Mouse (Mus musculus) bone marrow, adult 2 months (tissue): ENCODE results near the gene Aqp11.
A peak's percentile ranks its signal among the peaks of the same experiment; 100 is the strongest.

Source experiments
- CTCF ChIP-seq: fragments of 200-500 bp; IDR thresholded peaks from 2 replicates; pipeline ENCODE4 v1.5.1; 2011; ENCODE audit warnings: low read length, control low read depth; ENCODE audit not compliant: control insufficient read depth, insufficient read depth
- POLR2A ChIP-seq: fragments of 200-500 bp; IDR thresholded peaks from 2 replicates; pipeline ENCODE4 v1.6.1; 2011; ENCODE audit warnings: low read depth, mild to moderate bottlenecking, control low read depth, low read length, borderline replicate concordance; ENCODE audit not compliant: control insufficient read depth

DNA sequence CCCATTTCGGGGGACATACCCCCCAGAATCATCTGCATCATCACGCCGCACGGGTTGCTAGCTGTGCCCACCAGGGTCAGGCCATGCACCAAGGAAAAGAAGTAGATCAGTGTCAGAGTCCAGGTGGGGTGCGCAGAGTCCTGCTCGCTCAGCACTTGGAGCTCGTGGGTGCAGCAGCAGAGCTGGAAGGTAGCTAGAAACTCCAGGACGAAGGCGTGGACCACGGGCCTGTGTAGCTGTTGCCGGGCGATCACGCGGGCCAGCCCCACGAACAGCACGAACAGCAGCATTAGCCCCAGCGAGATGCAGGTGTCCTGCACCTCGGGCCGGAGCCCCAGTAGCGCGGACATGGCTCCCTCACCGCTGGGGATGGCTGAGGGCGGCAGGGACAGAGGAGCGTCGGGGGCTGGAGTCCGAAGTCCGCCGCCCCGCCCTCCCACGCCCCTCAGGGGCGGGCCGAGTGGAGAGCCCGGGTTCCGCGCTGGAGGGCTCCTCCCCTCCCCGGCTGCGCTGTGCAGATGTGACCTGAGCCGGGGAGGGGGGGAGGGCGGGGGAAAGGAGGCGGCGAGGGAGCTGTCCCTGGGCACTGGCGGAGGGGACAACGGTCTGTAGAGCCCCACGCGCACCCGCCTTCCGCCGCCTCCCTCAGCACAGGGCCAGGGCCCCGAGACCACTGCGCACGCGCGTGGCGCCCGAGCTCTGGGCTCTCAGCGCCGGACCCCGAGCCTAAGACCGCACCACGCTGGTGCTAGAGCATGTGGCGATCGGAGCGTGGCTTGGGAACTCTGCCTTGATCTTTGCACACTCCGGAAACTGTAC is at the start of gene Aqp11:
- TF ChIP-seq CTCF (no peak; the same call in 1 of the 2 replicates), POLR2A (peak; percentile 30; the same call in 1 of the 2 replicates)
